Mouse (Mus musculus) forebrain, postnatal 0 days (tissue): ENCODE data around the gene Mymx. TPM values are rescaled to one million over a fixed set of nuclear protein-coding genes. Genes with fewer than 3 reads are reported as not detected.
A peak's percentile ranks its signal among the peaks of the same experiment; 100 is the strongest.

Source experiments
- ATAC-seq: fragments of 200-750 bp; cut with Nextera tagmentation; 2 replicates; pipeline ENCODE4 v1.8.0; 2017; ENCODE audit warnings: mild to moderate bottlenecking, moderate library complexity
- DNase-seq: peaks from one replicate; pipeline ENCODE4 v3.0.0-alpha.2; 2015
- H3K27ac ChIP-seq: fragments of 300-500 bp; sonication (generic); 2 replicates; pipeline ENCODE4 v1.5.1; 2014; ENCODE audit warnings: low read depth, mild to moderate bottlenecking, antibody characterized with exemption, low read length, moderate library complexity, mixed read lengths
- H3K27me3 ChIP-seq: fragments of 300-500 bp; sonication (generic); 2 replicates; pipeline ENCODE4 v1.6.1; 2014; ENCODE audit warnings: mild to moderate bottlenecking, low read length, mixed read lengths; ENCODE audit not compliant: insufficient read depth
- H3K36me3 ChIP-seq: fragments of 300-500 bp; sonication (generic); 2 replicates; pipeline ENCODE4 v1.6.1; 2014; ENCODE audit warnings: mild to moderate bottlenecking, moderate library complexity; ENCODE audit not compliant: insufficient read depth
- H3K4me1 ChIP-seq: fragments of 300-500 bp; sonication (generic); 2 replicates; pipeline ENCODE4 v1.6.1; 2014; ENCODE audit warnings: antibody characterized with exemption; ENCODE audit not compliant: insufficient read depth
- H3K4me2 ChIP-seq: fragments of 300-500 bp; sonication (generic); 2 replicates; pipeline ENCODE4 v1.6.1; 2014; ENCODE audit warnings: low read depth, mild to moderate bottlenecking, moderate library complexity
- H3K4me3 ChIP-seq: fragments of 300-500 bp; sonication (generic); 2 replicates; pipeline ENCODE4 v1.5.1; 2014; ENCODE audit warnings: low read depth, low read length, mixed read lengths
- H3K9ac ChIP-seq: fragments of 300-500 bp; sonication (generic); 2 replicates; pipeline ENCODE4 v1.6.1; 2014; ENCODE audit warnings: mild to moderate bottlenecking
- H3K9me3 ChIP-seq: fragments of 300-500 bp; sonication (generic); 2 replicates; pipeline ENCODE4 v1.6.1; 2016; ENCODE audit warnings: low read length
- CTCF ChIP-seq: sonication (generic); IDR thresholded peaks from 2 replicates; pipeline ENCODE4 v1.5.1; 2016; ENCODE audit warnings: antibody characterized with exemption, control low read depth, low read depth
- WGBS: fragments of 180-500 bp; shearing (Covaris S2); extraction: QIAGEN DNeasy Blood & Tissue Kit; methylation state at CpG from one replicate; pipeline ENCODE4 v1.1.7; 2014; 5-methylcytosine and 5-hydroxymethylcytosine counted together
- polyA plus RNA-seq: library from polyadenylated mRNA; unstranded; fragments of >200 nt; fragmentation: Nextera tagmentation; extraction: Ambion mirVana; gene quantifications from 2 replicates; pipeline ENCODE4 v1.2.1, GENCODE M21; 2015
- total RNA-seq: library from RNA; depleted of rRNA; stranded (reverse); fragments of >200 nt; gene quantifications from 2 replicates; pipeline ENCODE4 v1.2.3, GENCODE M21; 2014

The Mymx gene
- total and polyA plus RNA-seq, 2 experiments from 2014 or later: not detected

- peaks cover 13% of the 10 kb centered on the region; the same call in 1 of the 2 replicates for H3K36me3 ChIP-seq
- no peak overlapping the region for H3K4me2 ChIP-seq
- TF ChIP-seq CTCF: no peak
- H3K27me3 ChIP-seq: no peaks in the 10 kb centered on the region
- H3K4me3 ChIP-seq: no peak overlapping the region
- WGBS: 31% methylated on average over 12 of the region's 12 CpGs
- ATAC-seq (peak; percentile 74), DNase-seq (peak; percentile 74)
- peak overlapping the region; percentile 71 for H3K27ac ChIP-seq
- no peaks in the 10 kb centered on the region for H3K9me3 ChIP-seq
- peak overlapping the region; percentile 14; the same call in 1 of the 2 replicates for H3K9ac ChIP-seq
- H3K4me1 ChIP-seq: no peaks in the 10 kb centered on the region
Observed at GRCm38 (mm10) chr17:45584096-45584896, 17.6 kb downstream of the Mymx start.

GRCm38 (mm10) chr17:45582715-45583355 lies 19.1 kb downstream of the Mymx start:
- peak; percentile 73 for TF ChIP-seq CTCF
- H3K27me3 ChIP-seq: no peaks in the 10 kb centered on the region
- peaks cover 9% of the 10 kb centered on the region; the same call in 1 of the 2 replicates for H3K36me3 ChIP-seq
- whole genome bisulfite sequencing: 79% methylated on average over 6 of the region's 6 CpGs
- H3K9me3 ChIP-seq: no peaks in the 10 kb centered on the region
- H3K9ac ChIP-seq: no peak overlapping the region
- H3K4me2 ChIP-seq: no peak overlapping the region
- H3K4me3 ChIP-seq: no peak overlapping the region
- H3K27ac ChIP-seq: no peak overlapping the region
- no peaks in the 10 kb centered on the region for H3K4me1 ChIP-seq
- no peak for ATAC-seq
- DNase-seq: no peak

- no peak for TF ChIP-seq CTCF
- WGBS: 97% methylated on average over 6 of the region's 6 CpGs
- ATAC-seq: no peak
- H3K4me1 ChIP-seq: no peaks in the 10 kb centered on the region
- peaks cover 9% of the 10 kb centered on the region; the same call in 1 of the 2 replicates for H3K36me3 ChIP-seq
- H3K27ac ChIP-seq: no peak overlapping the region
- no peak overlapping the region for H3K4me2 ChIP-seq
- H3K9me3 ChIP-seq: no peaks in the 10 kb centered on the region
- H3K9ac ChIP-seq: no peak overlapping the region
- no peak for DNase-seq
- H3K4me3 ChIP-seq: no peak overlapping the region
- no peaks in the 10 kb centered on the region for H3K27me3 ChIP-seq
Observed at GRCm38 (mm10) chr17:45582188-45582587, 19.7 kb downstream of the Mymx start.

- Histone ChIP-seq H3K4me1 (no peaks in the 10 kb centered on the region), H3K27me3 (no peaks in the 10 kb centered on the region), H3K27ac (no peak overlapping the region), H3K4me3 (no peak overlapping the region), H3K4me2 (no peak overlapping the region), H3K9ac (no peak overlapping the region), H3K36me3 (0 out of 2 replicates have a peak, but pooled peaks cover 5% of the 10 kb centered on the region), H3K9me3 (no peaks in the 10 kb centered on the region)
- no peak for ATAC-seq
- peak; percentile 81 for DNase-seq
- WGBS: 10% methylated on average over 2 of the region's 2 CpGs
- peak; percentile 85 for TF ChIP-seq CTCF
Observed at GRCm38 (mm10) chr17:45581567-45581983, 20.3 kb downstream of the Mymx start.

- no peak overlapping the region for H3K27ac ChIP-seq
- WGBS: 46% methylated on average over 12 of the region's 12 CpGs
- H3K9ac ChIP-seq: no peak overlapping the region; the same call in 1 of the 2 replicates
Observed at GRCm38 (mm10) chr17:45580958-45581477, 20.9 kb downstream of the Mymx start.

GRCm38 (mm10) chr17:45579554-45579953 lies 22.3 kb downstream of the Mymx start:
- peaks cover 5% of the 10 kb centered on the region for H3K4me1 ChIP-seq
- H3K36me3 ChIP-seq: no peaks in the 10 kb centered on the region
- ATAC-seq: no peak
- no peaks in the 10 kb centered on the region for H3K27me3 ChIP-seq
- no peak for TF ChIP-seq CTCF
- H3K4me2 ChIP-seq: no peak overlapping the region
- no peak overlapping the region for H3K27ac ChIP-seq
- DNase-seq: no peak
- no peak overlapping the region for H3K9ac ChIP-seq
- no peak overlapping the region for H3K4me3 ChIP-seq
- 89% methylated on average over 4 of the region's 4 CpGs for WGBS
- H3K9me3 ChIP-seq: no peaks in the 10 kb centered on the region

More at GRCm38 (mm10) chr17:45580958-45581477, 20.9 kb downstream of the Mymx start:
- Histone ChIP-seq H3K4me3 (no peak overlapping the region), H3K36me3 (0 out of 2 replicates have a peak, but pooled peaks cover 5% of the 10 kb centered on the region), H3K27me3 (no peaks in the 10 kb centered on the region), H3K4me1 (no peaks in the 10 kb centered on the region), H3K9me3 (no peaks in the 10 kb centered on the region), H3K4me2 (no peak overlapping the region)
- ATAC-seq (no peak), DNase-seq (no peak)
- no peak for TF ChIP-seq CTCF

- peak; percentile 64 for TF ChIP-seq CTCF
- H3K4me2 ChIP-seq: no peak overlapping the region
- 75% methylated on average over 7 of the region's 7 CpGs for WGBS
- H3K4me1 ChIP-seq: peaks cover 9% of the 10 kb centered on the region
- DNase-seq: no peak
- no peaks in the 10 kb centered on the region for H3K9me3 ChIP-seq
- no peak overlapping the region for H3K4me3 ChIP-seq
- ATAC-seq: no peak
- H3K9ac ChIP-seq: no peak overlapping the region
- H3K27me3 ChIP-seq: no peaks in the 10 kb centered on the region
- H3K36me3 ChIP-seq: no peaks in the 10 kb centered on the region
- H3K27ac ChIP-seq: no peak overlapping the region
Observed at GRCm38 (mm10) chr17:45578843-45579242, 23.1 kb downstream of the Mymx start.
